Comparison of ENCODE assay signal across 14 mouse cellular contexts in the genomic region with DNA sequence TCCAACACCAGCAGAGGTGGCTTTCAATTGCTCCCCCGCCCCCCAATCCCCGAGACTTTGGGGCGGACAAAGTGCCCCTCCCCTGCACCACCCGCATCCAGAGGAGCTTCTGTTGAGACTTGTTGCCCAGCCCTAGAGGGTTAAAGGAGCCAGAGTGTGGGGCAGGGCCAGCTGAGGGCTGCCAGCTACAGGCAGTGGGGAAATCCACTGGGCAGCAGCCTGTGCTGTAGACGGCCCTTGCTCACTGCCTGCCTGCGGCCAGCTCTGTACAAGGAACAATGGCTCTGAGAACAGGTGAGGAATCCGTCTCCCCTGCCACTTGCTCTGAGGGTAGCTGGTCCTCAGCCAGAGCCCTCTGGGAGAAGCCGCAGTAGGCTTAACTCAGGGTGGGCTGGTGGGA. TPM values are rescaled to one million over a fixed set of nuclear protein-coding genes. Genes with fewer than 3 reads are reported as not detected.
DNase-seq lines count a peak whose midpoint lies in the region; ATAC-seq and TF ChIP-seq lines count a peak whose summit lies in the region.
"Had no signal": no experiment of that assay in that cellular context is flagged by ENCODE, and none has a peak within 500 bp of the region (broad histone marks: within the 10 kb centered on the region; RNA-seq: fewer than 3 reads in every experiment).

No protein-coding gene starts in this region.

- TF ChIP-seq EP300 in heart, adult 2 months (IDR thresholded peaks at IDR 0.05; ENCODE audit: insufficient read depth, low read depth, low read length) = no peak

- peak in 1 of 2 experiments; percentile 36 for DNase-seq in heart, adult 2 months
- no peak for DNase-seq in heart, adult 8-10 months (ENCODE audit: low spot score)
- DNase-seq in midbrain, embryonic 10.5 days (ENCODE audit: low spot score) = no peak
- DNase-seq in frontal cortex, postnatal 25 days (ENCODE audit: low spot score in 2 of 2) = no peak
- DNase-seq: cerebellum, postnatal 36 days; right cerebral cortex, postnatal 4 days had no signal

- intact Hi-C loops in heart, adult 2 months (cut with DNase I) = no loop called here

- H3K4me3 ChIP-seq in heart, adult 2 months = no peak overlapping the region
- no peak overlapping the region for H3K4me3 ChIP-seq in midbrain, embryonic 10.5 days
- H3K4me3 ChIP-seq in midbrain, embryonic 13.5 days (replicated peaks) = no peak overlapping the region
- no peak overlapping the region for H3K4me3 ChIP-seq in limb, embryonic 13.5 days
- H3K4me3 ChIP-seq: midbrain, embryonic 15.5 days had no signal

- no peaks in the 10 kb centered on the region for H3K9me3 ChIP-seq in midbrain, embryonic 10.5 days (replicated peaks)
- no peaks in the 10 kb centered on the region for H3K9me3 ChIP-seq in midbrain, embryonic 13.5 days
- no peaks in the 10 kb centered on the region for H3K9me3 ChIP-seq in limb, embryonic 13.5 days
- H3K9me3 ChIP-seq: midbrain, embryonic 15.5 days had no signal

- H3K36me3 ChIP-seq in heart, adult 2 months (ENCODE audit: control insufficient read depth, insufficient read depth, low read length) = no peaks in the 10 kb centered on the region
- peaks cover 16% of the 10 kb centered on the region for H3K36me3 ChIP-seq in midbrain, embryonic 10.5 days
- H3K36me3 ChIP-seq in midbrain, embryonic 13.5 days = peaks cover 12% of the 10 kb centered on the region
- H3K36me3 ChIP-seq in limb, embryonic 13.5 days = peaks cover 10% of the 10 kb centered on the region

- TF ChIP-seq CTCF in heart, adult 2 months (IDR thresholded peaks at IDR 0.05) = no peak

- no peaks in the 10 kb centered on the region for H3K79me2 ChIP-seq in heart, adult 2 months (replicated peaks; ENCODE audit: control insufficient read depth, insufficient read depth, low read length)

- peaks cover 5% of the 10 kb centered on the region for H3K4me1 ChIP-seq in heart, adult 2 months (ENCODE audit: control insufficient read depth, insufficient read depth, low read length)
- H3K4me1 ChIP-seq in midbrain, embryonic 10.5 days = peaks cover 12% of the 10 kb centered on the region
- no peaks in the 10 kb centered on the region for H3K4me1 ChIP-seq in midbrain, embryonic 13.5 days (replicated peaks)
- 0 out of 2 replicates have a peak, but pooled peaks cover 6% of the 10 kb centered on the region for H3K4me1 ChIP-seq in limb, embryonic 13.5 days
- H3K4me1 ChIP-seq: midbrain, embryonic 15.5 days had no signal

- H3K27me3 ChIP-seq in heart, adult 2 months (ENCODE audit: control insufficient read depth, insufficient read depth, low read length) = no peaks in the 10 kb centered on the region
- no peaks in the 10 kb centered on the region for H3K27me3 ChIP-seq in midbrain, embryonic 10.5 days (ENCODE audit: low read depth, poor library complexity, severe bottlenecking)
- no peaks in the 10 kb centered on the region for H3K27me3 ChIP-seq in midbrain, embryonic 13.5 days
- no peaks in the 10 kb centered on the region for H3K27me3 ChIP-seq in limb, embryonic 13.5 days
- H3K27me3 ChIP-seq: midbrain, embryonic 15.5 days had no signal

- no peak for TF ChIP-seq POLR2A in heart, adult 2 months (IDR thresholded peaks at IDR 0.05; ENCODE audit: insufficient read depth, low read depth, low read length)

- ATAC-seq in midbrain, embryonic 13.5 days = no peak
- no peak for ATAC-seq in limb, embryonic 13.5 days (ENCODE audit: low FRiP score, low read depth)
- no peak for ATAC-seq in monocyte, adult 5-6 weeks (replicated peaks; ENCODE audit: insufficient number of reproducible peaks, low FRiP score, low TSS enrichment, poor library complexity, severe bottlenecking)
- ATAC-seq: midbrain, embryonic 15.5 days had no signal

- 0 out of 2 replicates have a peak overlapping the region, but pooled peaks have one; percentile 8 for H3K9ac ChIP-seq in heart, adult 2 months (ENCODE audit: low read depth, low read length)
- no peak overlapping the region for H3K9ac ChIP-seq in midbrain, embryonic 13.5 days (replicated peaks)
- peak overlapping the region; percentile 39; the same call in 1 of the 2 replicates for H3K9ac ChIP-seq in limb, embryonic 13.5 days
- H3K9ac ChIP-seq: midbrain, embryonic 15.5 days had no signal

- H3K27ac ChIP-seq in heart, adult 2 months = peak overlapping the region; percentile 80
- peak overlapping the region; percentile 52; the same call in 1 of the 2 replicates for H3K27ac ChIP-seq in midbrain, embryonic 10.5 days (replicated peaks)
- H3K27ac ChIP-seq in midbrain, embryonic 13.5 days = no peak overlapping the region
- H3K27ac ChIP-seq in limb, embryonic 13.5 days = no peak overlapping the region
- H3K27ac ChIP-seq: hindbrain, postnatal 0 days; midbrain, embryonic 15.5 days had no signal

- H3K4me2 ChIP-seq in midbrain, embryonic 13.5 days (replicated peaks) = no peak overlapping the region
- no peak overlapping the region for H3K4me2 ChIP-seq in limb, embryonic 13.5 days (replicated peaks)
- H3K4me2 ChIP-seq: midbrain, embryonic 15.5 days had no signal

- WGBS in heart, adult 2 months = 73% methylated on average over 8 of the region's 8 CpGs
- WGBS in midbrain, embryonic 10.5 days = 76% methylated on average over 8 of the region's 8 CpGs
- WGBS in midbrain, embryonic 13.5 days = 76% methylated on average over 8 of the region's 8 CpGs
- WGBS in limb, embryonic 13.5 days = 70% methylated on average over 8 of the region's 8 CpGs

RNA-seq across cellular contexts. Expression of a gene that starts 7.6 kb away (rescaled TPM):
- 10 to 100 TPM; 18.2 to 22.7 TPM for total RNA-seq in heart, adult 2 months (2021)
- 17.8 and 17.9 TPM in 2 replicates for polyA plus RNA-seq in heart, adult 2 months (2012; rRNA removed)
- 10 to 100 TPM; 17.2 to 20.1 (median 19.2) TPM for total RNA-seq in heart, adult 8-10 months (2022)
- 85.5 and 87.0 TPM in 2 replicates for polyA plus RNA-seq in midbrain, embryonic 10.5 days (2016; fragmentation: Nextera tagmentation; extraction: Ambion mirVana)
- polyA plus RNA-seq in midbrain, embryonic 13.5 days (2015; fragmentation: Nextera tagmentation; extraction: Ambion mirVana) = 68.2 and 75.3 TPM in 2 replicates
- polyA plus RNA-seq in limb, embryonic 13.5 days (2015; fragmentation: Nextera tagmentation; extraction: Ambion mirVana) = 49.6 and 49.8 TPM in 2 replicates
- 34.3 to 41.0 TPM (median 40.1 TPM) in 3 replicates for total RNA-seq in monocyte, adult 5-6 weeks (2017)

RNA-seq across cellular contexts. Expression of a gene that starts 7.9 kb away (rescaled TPM):
- total RNA-seq in heart, adult 2 months (2021) = 10 to 100 TPM; 30.4 to 33.8 TPM
- polyA plus RNA-seq in heart, adult 2 months (2012; rRNA removed) = 47.0 and 66.2 TPM in 2 replicates
- total RNA-seq in heart, adult 8-10 months (2022) = 10 to 100 TPM; 25.8 to 29.3 (median 27.7) TPM
- polyA plus RNA-seq in midbrain, embryonic 10.5 days (2016; fragmentation: Nextera tagmentation; extraction: Ambion mirVana) = 46.6 and 50.4 TPM in 2 replicates
- polyA plus RNA-seq in midbrain, embryonic 13.5 days (2015; fragmentation: Nextera tagmentation; extraction: Ambion mirVana) = 71.7 and 74.7 TPM in 2 replicates
- 38.5 and 40.0 TPM in 2 replicates for polyA plus RNA-seq in limb, embryonic 13.5 days (2015; fragmentation: Nextera tagmentation; extraction: Ambion mirVana)
- 16.6 to 25.9 TPM (median 20.5 TPM) in 3 replicates for total RNA-seq in monocyte, adult 5-6 weeks (2017)

RNA-seq across cellular contexts. Expression of a gene that starts 12.7 kb away (rescaled TPM):
- 10 to 100 TPM; 11.7 to 12.7 TPM for total RNA-seq in heart, adult 2 months (2021)
- 6.4 and 9.2 TPM in 2 replicates for polyA plus RNA-seq in heart, adult 2 months (2012; rRNA removed)
- total RNA-seq in heart, adult 8-10 months (2022) = 10 to 100 TPM in 2 of 4 experiments, 1 to 10 TPM in 2; 7.8 to 14.5 (median 11.1) TPM
- polyA plus RNA-seq in midbrain, embryonic 10.5 days (2016; fragmentation: Nextera tagmentation; extraction: Ambion mirVana) = 0.31 TPM in 1 of 2 replicates, not detected in the other
- 0.28 TPM in 1 of 2 replicates, not detected in the other for polyA plus RNA-seq in midbrain, embryonic 13.5 days (2015; fragmentation: Nextera tagmentation; extraction: Ambion mirVana)
- polyA plus RNA-seq in limb, embryonic 13.5 days (2015; fragmentation: Nextera tagmentation; extraction: Ambion mirVana) = 0.26 and 0.50 TPM in 2 replicates
- 0.29 TPM in 1 of 3 replicates, not detected in the others for total RNA-seq in monocyte, adult 5-6 weeks (2017)
- total RNA-seq: layer of hippocampus, postnatal 25 days; neutrophil, adult 5-6 weeks had no signal
- polyA plus RNA-seq: heart, embryonic 14.5 days had no signal

RNA-seq across cellular contexts. Expression of a gene that starts 16.4 kb away (rescaled TPM):
- 10 to 100 TPM; 16.9 to 18.3 TPM for total RNA-seq in heart, adult 2 months (2021)
- 19.3 and 20.3 TPM in 2 replicates for polyA plus RNA-seq in heart, adult 2 months (2012; rRNA removed)
- total RNA-seq in heart, adult 8-10 months (2022) = 10 to 100 TPM; 19.4 to 23.5 (median 21.1) TPM
- polyA plus RNA-seq in midbrain, embryonic 10.5 days (2016; fragmentation: Nextera tagmentation; extraction: Ambion mirVana) = 28.9 and 33.9 TPM in 2 replicates
- 36.8 and 38.4 TPM in 2 replicates for polyA plus RNA-seq in midbrain, embryonic 13.5 days (2015; fragmentation: Nextera tagmentation; extraction: Ambion mirVana)
- polyA plus RNA-seq in limb, embryonic 13.5 days (2015; fragmentation: Nextera tagmentation; extraction: Ambion mirVana) = 33.9 and 35.6 TPM in 2 replicates
- 12.0 to 20.2 TPM (median 12.9 TPM) in 3 replicates for total RNA-seq in monocyte, adult 5-6 weeks (2017)

RNA-seq across cellular contexts. Expression of a gene that starts 16.4 kb away (rescaled TPM):
- 100 to 1,000 TPM in 1 of 2 experiments, 10 to 100 TPM in 1; 95.6 to 102 TPM for total RNA-seq in heart, adult 2 months (2021)
- polyA plus RNA-seq in heart, adult 2 months (2012; rRNA removed) = 102 and 133 TPM in 2 replicates
- total RNA-seq in heart, adult 8-10 months (2022) = 100 to 1,000 TPM in 2 of 4 experiments, 10 to 100 TPM in 2; 88.8 to 125 (median 109) TPM
- 94.7 and 98.1 TPM in 2 replicates for polyA plus RNA-seq in midbrain, embryonic 10.5 days (2016; fragmentation: Nextera tagmentation; extraction: Ambion mirVana)
- polyA plus RNA-seq in midbrain, embryonic 13.5 days (2015; fragmentation: Nextera tagmentation; extraction: Ambion mirVana) = 73.0 and 82.3 TPM in 2 replicates
- 80.4 and 83.3 TPM in 2 replicates for polyA plus RNA-seq in limb, embryonic 13.5 days (2015; fragmentation: Nextera tagmentation; extraction: Ambion mirVana)
- total RNA-seq in monocyte, adult 5-6 weeks (2017) = 13.4 to 24.4 TPM (median 19.0 TPM) in 3 replicates

Comparison
In these comparisons a context has a peak if more than half of its experiments do, and no peak if none do; other contexts are left out.
1. H3K27ac ChIP-seq: peak in heart, adult 2 months (single experiment) and midbrain, embryonic 10.5 days (single experiment); none in midbrain, embryonic 13.5 days (single experiment) and limb, embryonic 13.5 days (single experiment).